Mouse (Mus musculus) stomach, postnatal 0 days (tissue): Measurements from ENCODE around the gene Gabpb2. TPM values are rescaled to one million over a fixed set of nuclear protein-coding genes. Genes with fewer than 3 reads are reported as not detected.

ENCODE experiments used
- ATAC-seq: fragments of 200-750 bp; cut with Nextera tagmentation; 2 replicates; pipeline ENCODE4 v1.8.0; 2017; ENCODE audit not compliant: low FRiP score, low TSS enrichment
- DNase-seq: peaks from one replicate; pipeline ENCODE4 v3.0.0-alpha.2; 2016; ENCODE audit warnings: low spot score
- H3K27ac ChIP-seq: fragments of 300-500 bp; sonication (generic); replicated peaks from 2 replicates; pipeline ENCODE4 v1.5.1; 2014; ENCODE audit warnings: mild to moderate bottlenecking, control low read depth
- H3K27me3 ChIP-seq: fragments of 300-500 bp; sonication (generic); 2 replicates; pipeline ENCODE4 v1.6.1; 2014; ENCODE audit warnings: low read length; ENCODE audit not compliant: control insufficient read depth, insufficient read depth
- H3K36me3 ChIP-seq: fragments of 300-500 bp; sonication (generic); 2 replicates; pipeline ENCODE4 v1.6.1; 2014; ENCODE audit warnings: low read length, mixed read lengths; ENCODE audit not compliant: control insufficient read depth, insufficient read depth
- H3K4me1 ChIP-seq: fragments of 300-500 bp; sonication (generic); replicated peaks from 2 replicates; pipeline ENCODE4 v1.6.1; 2014; ENCODE audit warnings: antibody characterized with exemption; ENCODE audit not compliant: control insufficient read depth, insufficient read depth
- H3K4me2 ChIP-seq: fragments of 300-500 bp; sonication (generic); replicated peaks from 2 replicates; pipeline ENCODE4 v1.6.1; 2014; ENCODE audit warnings: low read depth, mild to moderate bottlenecking, control low read depth, moderate library complexity
- H3K4me3 ChIP-seq: fragments of 300-500 bp; sonication (generic); 2 replicates; pipeline ENCODE4 v1.5.1; 2014; ENCODE audit warnings: low read depth, low read length, control low read depth
- H3K9ac ChIP-seq: fragments of 300-500 bp; sonication (generic); 2 replicates; pipeline ENCODE4 v1.6.1; 2014; ENCODE audit warnings: mild to moderate bottlenecking, low read length, control low read depth, mixed read lengths
- H3K9me3 ChIP-seq: fragments of 300-500 bp; sonication (generic); 2 replicates; pipeline ENCODE4 v1.6.1; 2016; ENCODE audit warnings: low read length; ENCODE audit not compliant: control insufficient read depth
- CTCF ChIP-seq: IDR thresholded peaks from 2 replicates; pipeline ENCODE4 v1.5.1; 2016; ENCODE audit warnings: antibody characterized with exemption, low read depth, mild to moderate bottlenecking, moderate library complexity
- EP300 ChIP-seq: optimal IDR thresholded peaks from 2 replicates; pipeline ENCODE3; 2016; ENCODE audit warnings: antibody characterized with exemption
- WGBS: fragments of 180-500 bp; shearing (Covaris S2); extraction: QIAGEN DNeasy Blood & Tissue Kit; methylation state at CpG from one replicate; pipeline ENCODE4 v1.1.7; 2014; 5-methylcytosine and 5-hydroxymethylcytosine counted together
- polyA plus RNA-seq: library from polyadenylated mRNA; unstranded; fragments of >200 nt; fragmentation: Nextera tagmentation; extraction: Ambion mirVana; gene quantifications from 2 replicates; pipeline ENCODE4 v1.2.1, GENCODE M21; 2015

Gabpb2 gene
- polyA plus RNA-seq, 1 experiment from 2014 or later, result 3.3 TPM

- Histone ChIP-seq H3K4me2 (no peak overlapping the region), H3K9me3 (no peaks in the 10 kb centered on the region), H3K36me3 (peaks cover 12% of the 10 kb centered on the region; the same call in 1 of the 2 replicates), H3K27me3 (no peaks in the 10 kb centered on the region), H3K9ac (no peak overlapping the region), H3K27ac (no peak overlapping the region), H3K4me3 (no peak overlapping the region), H3K4me1 (no peaks in the 10 kb centered on the region)
- TF ChIP-seq CTCF (no peak), EP300 (no peak)
- WGBS, result 63% methylated on average over 2 of the region's 2 CpGs
- ATAC-seq (no peak), DNase-seq (no peak)
Observed at GRCm38 (mm10) chr3:95210585-95210984, 7.1 kb downstream of the Gabpb2 start.

DNA sequence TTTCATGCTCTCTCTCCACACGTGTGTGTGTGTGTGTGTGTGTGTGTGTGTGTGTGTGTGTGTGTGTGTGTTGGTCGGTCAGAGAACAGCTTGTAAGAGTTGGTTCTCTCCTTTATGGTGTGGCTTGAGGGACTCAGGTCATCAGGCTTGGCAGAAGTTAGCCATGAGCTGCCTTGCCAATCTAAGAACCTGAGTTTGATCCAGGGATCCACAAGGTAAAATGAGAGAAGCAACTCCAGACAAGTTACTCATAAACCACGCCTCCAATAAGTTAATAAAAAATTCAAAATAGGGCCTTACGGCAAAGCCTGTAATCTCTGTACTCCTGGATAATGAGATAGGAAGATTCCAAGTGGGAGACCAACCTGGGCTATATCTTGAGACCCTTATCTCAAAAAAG lies 9.4 kb downstream of the Gabpb2 start:
- Histone ChIP-seq H3K27me3 (no peaks in the 10 kb centered on the region), H3K9me3 (no peaks in the 10 kb centered on the region), H3K4me3 (no peak overlapping the region), H3K4me1 (no peaks in the 10 kb centered on the region), H3K27ac (no peak overlapping the region), H3K4me2 (no peak overlapping the region), H3K9ac (no peak overlapping the region), H3K36me3 (peaks cover 18% of the 10 kb centered on the region)
- ATAC-seq (no peak), DNase-seq (no peak)
- TF ChIP-seq EP300 (no peak), CTCF (no peak)
- 72% methylated on average over 2 of the region's 4 CpGs for WGBS

DNA sequence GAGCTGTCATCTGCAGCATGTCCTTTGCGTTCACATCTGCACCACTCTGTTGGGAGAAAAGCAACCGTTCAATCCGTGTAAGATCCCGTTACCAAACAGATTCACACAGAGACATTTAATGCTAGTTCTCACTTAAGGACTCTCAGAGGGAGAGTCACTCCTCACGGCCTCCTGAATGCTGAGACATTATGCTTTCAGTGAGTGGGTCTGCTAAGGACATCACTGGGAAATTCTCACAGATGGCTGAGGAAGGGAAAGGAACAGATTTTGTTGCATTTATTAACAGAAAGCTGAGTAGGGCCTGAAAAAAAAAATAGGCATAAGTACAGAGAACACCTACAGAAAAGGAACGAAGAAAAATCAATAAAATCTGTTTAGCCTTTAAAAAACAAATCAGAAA lies 13.8 kb downstream of the Gabpb2 start:
- DNase-seq, result no peak
- WGBS, result 93% methylated on average over 6 of the region's 6 CpGs
- Histone ChIP-seq H3K4me1 (no peaks in the 10 kb centered on the region), H3K36me3 (peaks cover 44% of the 10 kb centered on the region), H3K9ac (no peak overlapping the region), H3K4me2 (no peak overlapping the region), H3K27me3 (no peaks in the 10 kb centered on the region), H3K9me3 (no peaks in the 10 kb centered on the region), H3K27ac (no peak overlapping the region), H3K4me3 (no peak overlapping the region)
- ATAC-seq, result no peak
- TF ChIP-seq CTCF (no peak), EP300 (no peak)

- no peaks in the 10 kb centered on the region for H3K9me3 ChIP-seq
- H3K4me3 ChIP-seq, result no peak overlapping the region
- H3K9ac ChIP-seq, result no peak overlapping the region
- H3K4me1 ChIP-seq, result no peaks in the 10 kb centered on the region
- H3K4me2 ChIP-seq, result no peak overlapping the region
- H3K27ac ChIP-seq, result peak overlapping the region; percentile 69
- TF ChIP-seq EP300 (no peak), CTCF (no peak)
- no peak for ATAC-seq
- H3K27me3 ChIP-seq, result no peaks in the 10 kb centered on the region
- 70% methylated on average over 2 of the region's 2 CpGs for WGBS
- DNase-seq, result no peak
- peaks cover 47% of the 10 kb centered on the region for H3K36me3 ChIP-seq
Observed at GRCm38 (mm10) chr3:95200562-95200961, 17.2 kb downstream of the Gabpb2 start.

DNA sequence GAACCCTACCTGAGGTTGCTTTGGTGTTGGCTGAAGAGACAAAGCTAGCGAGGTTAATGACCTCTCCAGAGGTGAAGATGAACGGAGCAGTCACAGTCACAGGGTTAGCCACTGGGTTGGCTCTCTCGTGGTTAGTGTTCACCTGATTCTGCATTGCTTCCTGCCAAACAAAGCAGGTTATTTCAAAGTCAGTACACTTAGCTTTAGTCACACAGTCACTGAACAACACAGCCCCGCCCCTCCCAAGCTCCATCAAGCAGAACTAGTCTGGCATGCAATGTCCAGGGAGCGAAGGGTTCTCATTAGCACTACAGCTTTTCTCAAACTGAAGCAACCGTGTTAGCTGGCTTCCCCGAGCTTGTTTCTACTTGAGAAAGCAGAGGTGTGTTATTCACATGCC lies 17.6 kb downstream of the Gabpb2 start:
- Histone ChIP-seq H3K9ac (no peak overlapping the region), H3K4me3 (no peak overlapping the region), H3K9me3 (no peaks in the 10 kb centered on the region), H3K36me3 (peaks cover 47% of the 10 kb centered on the region), H3K4me1 (no peaks in the 10 kb centered on the region), H3K27ac (peak overlapping the region; percentile 80), H3K27me3 (no peaks in the 10 kb centered on the region), H3K4me2 (no peak overlapping the region)
- peak; percentile 74 for ATAC-seq
- DNase-seq, result peak; percentile 56
- 64% methylated on average over 7 of the region's 7 CpGs for WGBS
- TF ChIP-seq EP300, result no peak
- TF ChIP-seq CTCF, result no peak

DNA sequence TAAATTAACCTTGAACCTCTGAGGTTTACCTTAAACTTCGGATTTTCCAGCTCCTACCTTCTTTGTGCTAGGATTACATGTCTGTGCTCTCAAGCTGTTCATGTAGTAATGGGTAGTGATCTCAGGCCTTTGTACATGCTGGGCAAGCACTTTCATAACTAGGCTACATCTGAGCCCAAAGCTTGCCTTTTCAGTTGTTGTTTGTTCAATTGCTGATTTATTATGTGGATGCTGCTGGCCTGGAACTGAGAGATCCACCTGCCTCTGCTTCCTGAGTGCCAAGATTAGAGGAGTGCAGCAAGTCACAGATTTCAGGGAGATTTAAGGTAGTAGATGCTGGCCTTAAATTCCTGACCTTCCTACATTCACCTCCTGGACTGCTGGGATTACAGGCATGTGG lies 18.6 kb downstream of the Gabpb2 start:
- ATAC-seq (no peak), DNase-seq (no peak)
- Histone ChIP-seq H3K4me1 (no peaks in the 10 kb centered on the region), H3K9me3 (no peaks in the 10 kb centered on the region), H3K27ac (no peak overlapping the region), H3K4me3 (no peak overlapping the region), H3K9ac (no peak overlapping the region), H3K4me2 (no peak overlapping the region), H3K27me3 (no peaks in the 10 kb centered on the region), H3K36me3 (peaks cover 44% of the 10 kb centered on the region)
- no peak for TF ChIP-seq EP300
- TF ChIP-seq CTCF, result no peak
- WGBS, result 74% methylated on average over 1 of the region's 1 CpGs
